Mouse (Mus musculus): ENCODE measurements around the gene 2310030G06Rik.

- no peak for TF ChIP-seq CTCF (IDR thresholded peaks at IDR 0.05; ENCODE audit: low read depth)
- no peak for TF ChIP-seq EP300 (optimal IDR thresholded peaks at IDR 0.05)
Measured at GRCm38 (mm10) chr9:50756711-50757110, 10.4 kb upstream of the 2310030G06Rik start.

All from stomach, postnatal 0 days (tissue).